Mouse (Mus musculus): ENCODE results near the gene Nmnat3.

- TF ChIP-seq CTCF (IDR thresholded peaks at IDR 0.05; ENCODE audit: borderline replicate concordance, insufficient read depth, low read depth, low read length) (no peak), POLR2A (IDR thresholded peaks at IDR 0.05; ENCODE audit: borderline replicate concordance, insufficient read depth, low read length) (no peak)
Measured at GRCm38 (mm10) chr9:98317897-98318296, 30.7 kb downstream of the Nmnat3 start.

Measured in cerebellum, adult 2 months (tissue).